Mouse (Mus musculus) embryo, embryonic 11.5 days (tissue): ENCODE measurements around the gene Narfl.

Experiments used
- DNase-seq: peaks from one replicate; pipeline ENCODE4 v3.0.0-alpha.2; 2012; ENCODE audit warnings: low read depth, low spot score

Gene Narfl

GRCm38 (mm10) chr17:25829558-25830017 lies 56.0 kb downstream of the Narfl start:
- no peak for DNase-seq

- DNase-seq = no peak
These were observed 56.7 kb downstream of the Narfl start for GRCm38 (mm10) chr17:25830200-25830753.

- no peak for DNase-seq
These were observed 57.3 kb downstream of the Narfl start for GRCm38 (mm10) chr17:25830806-25831431.

GRCm38 (mm10) chr17:25831451-25832281 lies 58.1 kb downstream of the Narfl start:
- no peak for DNase-seq

- DNase-seq = peak; percentile 99
These were observed 59.1 kb downstream of the Narfl start for GRCm38 (mm10) chr17:25832436-25833290.
